Mouse (Mus musculus) cerebellum, postnatal 36 days (tissue): ENCODE measurements around the gene Ykt6.

Experiments used
- DNase-seq, 2 experiments: peaks; one replicate each; pipeline ENCODE4 v3.0.0; 2021 to 2022; ENCODE audit warnings: mixed read lengths in 2 of 2

Ykt6 gene

DNA sequence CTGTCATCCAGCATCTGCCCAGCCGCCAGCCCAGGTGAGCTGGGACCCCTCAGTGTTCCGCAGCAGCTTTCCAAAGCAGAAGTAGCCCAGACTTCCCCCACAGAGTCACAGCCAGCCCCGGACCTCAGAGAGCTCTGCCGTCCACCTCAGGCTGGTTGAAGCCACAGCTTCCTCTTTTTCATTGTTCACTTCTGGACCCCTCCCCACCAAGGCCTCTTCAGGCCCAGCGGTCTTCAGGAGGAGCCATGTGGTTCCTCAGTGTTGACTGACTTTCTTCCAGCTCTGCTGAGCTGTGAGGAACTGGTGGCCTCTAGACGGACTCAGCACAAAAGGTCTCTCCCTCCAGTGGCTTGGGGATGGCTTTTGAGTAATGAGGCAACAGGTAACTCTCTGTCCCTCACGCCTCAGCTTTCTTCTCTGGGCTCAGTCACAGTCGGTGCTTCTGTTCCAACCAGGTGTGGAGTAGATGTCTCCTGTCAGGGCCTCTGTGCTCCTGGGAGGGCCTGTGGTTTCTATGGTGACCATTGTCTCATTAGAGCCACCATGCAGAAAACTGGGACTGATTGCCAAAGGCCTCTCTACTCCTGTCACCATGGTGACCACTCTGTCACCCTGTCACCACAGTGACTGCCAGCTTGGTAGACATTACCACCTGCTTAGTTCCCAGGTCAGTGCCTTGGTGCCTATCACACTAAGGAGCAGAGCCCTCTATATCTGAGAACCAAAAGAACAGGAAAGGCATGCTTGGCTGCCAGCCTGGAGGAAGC, 5.7 kb upstream of the Ykt6 start, which contains the start of gene Gck:
Gck (minus strand) TSS at position 496 of the 767 bp plus-strand sequence.
- DNase-seq, result no peak

DNA sequence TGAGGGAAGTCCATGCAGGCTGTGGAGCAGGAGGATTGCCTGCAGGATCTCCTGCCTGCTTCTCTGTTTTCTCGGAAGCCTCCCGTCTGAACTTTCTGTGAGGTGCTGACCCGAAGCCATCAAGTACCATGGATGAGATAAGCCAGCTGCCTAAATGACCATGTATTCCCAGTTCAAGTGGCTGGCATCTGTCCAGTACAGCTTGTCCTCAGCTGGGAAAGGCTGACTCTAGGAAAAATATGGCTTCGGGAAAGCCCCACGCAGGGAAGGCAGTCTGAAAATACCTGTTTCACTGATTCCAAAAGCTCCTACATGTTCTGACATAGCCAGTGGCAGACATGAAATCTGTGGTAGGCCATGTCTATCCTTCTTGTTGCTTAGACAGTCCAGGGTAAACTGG, 3.0 kb upstream of the Ykt6 start:
- DNase-seq, result no peak

DNA sequence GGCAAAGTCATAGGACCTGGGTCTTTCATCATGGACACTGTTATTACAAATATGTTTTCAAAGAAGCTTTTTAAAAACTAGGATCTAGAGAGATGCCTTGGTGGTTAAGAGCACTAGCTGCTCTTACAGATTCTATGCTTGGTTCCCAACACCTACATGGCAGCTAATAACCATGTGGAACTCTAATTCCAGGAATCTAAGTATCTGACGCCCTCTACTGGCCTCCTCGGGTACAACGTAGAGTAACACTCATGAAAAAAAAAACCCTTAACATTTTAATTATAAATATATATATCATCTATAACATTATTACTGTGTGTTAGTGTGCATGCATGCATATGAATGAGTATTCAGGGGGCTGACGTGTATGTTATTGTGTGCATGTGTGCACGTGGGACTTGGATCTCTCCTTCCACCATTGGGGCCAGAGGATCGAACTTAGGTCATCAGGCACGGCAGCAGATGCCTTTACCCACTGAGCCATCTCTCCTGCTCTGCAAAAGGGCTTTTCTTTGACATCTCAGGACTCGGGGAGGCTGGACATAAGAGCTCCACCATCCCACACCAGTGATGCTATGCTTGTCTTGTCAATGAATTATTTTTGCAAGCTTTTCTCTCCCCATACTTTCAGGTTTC, 2.2 kb upstream of the Ykt6 start:
- peak; percentile 42 to 60 for DNase-seq

DNA sequence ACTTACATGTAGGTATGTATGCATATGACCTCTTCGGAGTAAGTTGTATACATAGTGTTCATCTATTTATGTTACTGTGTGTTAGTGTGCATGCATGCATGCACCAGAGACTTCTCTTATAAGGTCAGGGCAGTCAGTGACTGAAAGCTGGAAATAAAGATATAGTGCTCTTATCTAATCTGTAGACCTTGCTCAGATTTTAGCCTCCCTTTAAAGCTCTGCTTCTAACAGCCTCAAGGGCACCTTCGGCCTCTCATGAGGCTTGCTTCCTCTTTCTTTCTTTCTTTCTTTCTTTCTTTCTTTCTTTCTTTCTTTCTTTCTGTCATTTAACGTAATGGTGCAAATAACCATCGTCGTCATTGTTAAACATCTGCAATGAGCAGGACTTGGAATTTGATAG, 1.1 kb upstream of the Ykt6 start:
- DNase-seq, result no peak

DNA sequence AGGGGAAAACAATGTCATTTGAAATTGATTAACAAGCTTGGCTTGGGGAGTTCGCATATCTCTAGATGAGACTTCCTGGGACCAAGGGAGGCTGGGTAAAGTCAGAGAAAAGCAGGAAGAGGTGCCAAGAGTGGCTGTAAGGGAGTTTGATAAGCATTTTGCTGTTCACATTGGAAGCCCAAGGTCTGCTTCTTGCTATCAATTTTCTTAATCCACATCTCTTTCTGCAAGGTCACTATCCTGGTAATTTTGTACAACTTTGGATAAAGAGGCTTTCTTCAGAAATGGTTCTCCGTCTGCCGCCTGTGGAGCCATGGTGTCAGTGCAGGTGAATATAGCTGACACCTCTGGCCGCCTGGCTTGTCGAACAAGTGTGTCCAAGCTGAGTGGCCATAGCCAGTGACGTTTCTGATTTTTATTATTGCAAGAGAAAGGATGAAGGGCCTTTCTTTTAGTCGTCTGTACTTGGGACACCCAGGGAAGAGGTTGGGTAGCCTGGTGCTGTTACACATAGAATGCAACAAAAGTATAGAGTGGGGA, 458 bp upstream of the Ykt6 start:
- peak in 1 of 2 experiments; percentile 52 for DNase-seq

DNA sequence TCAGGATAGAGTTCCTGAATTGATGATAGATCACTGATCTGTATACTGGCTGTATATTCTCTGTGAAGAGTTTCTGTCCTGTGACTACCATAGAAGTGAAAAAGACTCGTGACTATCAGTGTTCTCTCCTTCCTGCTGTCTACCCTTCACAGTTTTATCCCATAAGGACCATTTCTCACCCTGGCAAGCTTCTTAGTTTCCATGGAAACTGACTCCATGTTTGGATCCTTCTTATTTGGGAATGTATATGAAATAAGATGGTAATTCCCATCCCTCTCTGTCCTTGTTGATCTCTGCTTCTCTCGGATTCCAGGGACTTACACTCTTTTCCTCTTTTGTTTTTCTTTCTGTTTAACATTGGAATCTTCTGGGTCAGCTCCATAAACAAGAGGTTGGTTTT, 4.6 kb downstream of the Ykt6 start:
- DNase-seq, result no peak

DNA sequence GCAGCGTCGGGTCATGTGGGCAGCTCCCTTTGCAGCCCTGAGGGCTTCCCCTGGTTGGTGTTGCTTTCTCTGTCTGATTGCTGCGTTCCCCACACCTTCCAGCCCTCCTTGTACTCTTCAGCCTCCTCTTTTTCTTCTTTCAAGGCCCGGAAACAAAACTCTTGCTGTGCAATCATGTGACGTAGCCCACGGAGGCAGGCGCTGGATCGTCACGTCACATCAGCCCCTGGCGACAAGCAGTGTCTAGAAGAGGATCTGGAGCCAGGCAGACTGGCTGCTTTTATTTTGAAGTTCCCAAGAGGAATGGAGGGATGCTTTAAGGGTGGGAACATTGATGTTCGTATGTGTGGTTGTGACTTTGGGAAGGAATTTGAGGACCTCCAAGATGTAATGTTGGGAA, 10.4 kb downstream of the Ykt6 start:
- peak; percentile 3 to 10 for DNase-seq

DNA sequence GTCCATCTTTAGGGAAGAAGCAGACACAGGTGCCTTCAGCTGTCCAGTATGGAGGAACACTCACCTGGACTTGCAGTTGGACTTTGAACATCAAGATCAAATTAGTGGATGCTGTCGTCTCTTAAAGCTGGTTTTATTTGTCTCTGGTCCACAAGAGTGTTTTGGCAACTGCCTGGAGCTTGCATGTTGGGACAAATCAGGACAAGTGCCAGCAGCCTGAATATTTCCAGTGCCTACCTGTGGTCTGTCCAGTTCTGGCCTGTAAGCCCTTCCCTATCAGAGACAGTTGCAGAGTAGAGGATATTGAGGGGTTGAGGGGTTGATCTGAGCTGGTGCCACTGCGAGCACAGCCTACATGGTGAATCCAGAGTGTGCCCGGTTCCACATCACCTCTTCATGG, 11.3 kb downstream of the Ykt6 start:
- DNase-seq, result peak; percentile 9 to 32

DNA sequence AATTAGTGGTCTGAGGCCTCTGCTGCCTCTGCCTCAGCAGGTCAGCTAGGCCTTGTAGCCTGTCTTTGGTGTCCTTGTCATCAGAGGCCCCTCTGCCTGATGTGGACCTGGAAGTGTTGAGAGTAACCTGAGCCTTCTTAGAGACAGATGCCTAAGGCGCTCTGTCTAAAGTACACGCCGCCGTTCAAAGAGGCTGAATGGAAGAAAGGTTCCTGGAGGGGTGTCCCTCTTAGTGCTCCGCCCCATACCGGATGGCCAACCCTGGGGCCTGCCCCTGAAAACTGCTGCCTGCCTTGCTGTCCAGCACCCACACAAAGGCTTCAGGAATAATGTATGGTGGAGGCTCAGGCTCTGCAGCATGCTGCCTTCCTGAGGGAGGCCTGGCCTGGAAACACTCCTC, 12.7 kb downstream of the Ykt6 start:
- DNase-seq, result peak in 1 of 2 experiments; percentile 9

DNA sequence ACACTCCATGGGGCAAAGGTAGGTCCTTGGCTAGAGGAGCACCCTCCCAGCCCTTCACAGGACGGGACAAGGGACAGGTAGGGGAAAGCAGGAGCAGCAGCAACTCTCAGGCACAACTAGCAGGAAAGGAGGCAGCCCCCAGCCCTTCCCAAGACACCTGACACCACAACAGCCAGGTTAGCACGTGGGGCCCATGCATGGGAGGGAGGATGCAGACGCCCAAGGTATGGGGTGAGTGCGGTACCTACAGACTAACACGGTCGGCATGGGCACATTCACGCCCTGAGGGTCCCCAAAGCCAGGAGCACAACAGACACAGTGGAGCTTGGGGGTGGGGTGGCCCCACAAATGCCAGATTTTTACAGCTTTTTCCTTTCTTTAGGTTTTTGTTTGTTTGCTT, 15.7 kb downstream of the Ykt6 start:
- DNase-seq, result no peak

DNA sequence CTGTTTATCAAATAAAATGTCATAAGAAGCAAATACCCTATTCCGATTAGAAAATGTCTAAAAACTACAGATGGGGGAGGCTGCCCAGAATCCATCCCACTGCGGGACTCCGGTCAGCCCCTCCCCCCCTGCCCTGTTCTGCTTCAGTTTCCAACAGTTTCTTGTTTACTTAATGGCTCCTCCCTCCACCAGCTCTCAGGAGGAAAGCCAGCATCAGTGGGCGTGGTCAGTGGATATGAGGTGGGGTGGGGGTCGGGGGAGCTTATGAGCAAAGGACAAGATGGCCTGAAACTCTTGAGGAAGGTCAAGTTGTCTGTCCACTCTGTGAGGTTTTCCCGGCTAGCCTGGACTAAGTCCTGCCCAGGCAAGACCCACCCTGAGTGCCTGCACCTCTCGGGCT, 17.7 kb downstream of the Ykt6 start:
- no peak for DNase-seq

DNA sequence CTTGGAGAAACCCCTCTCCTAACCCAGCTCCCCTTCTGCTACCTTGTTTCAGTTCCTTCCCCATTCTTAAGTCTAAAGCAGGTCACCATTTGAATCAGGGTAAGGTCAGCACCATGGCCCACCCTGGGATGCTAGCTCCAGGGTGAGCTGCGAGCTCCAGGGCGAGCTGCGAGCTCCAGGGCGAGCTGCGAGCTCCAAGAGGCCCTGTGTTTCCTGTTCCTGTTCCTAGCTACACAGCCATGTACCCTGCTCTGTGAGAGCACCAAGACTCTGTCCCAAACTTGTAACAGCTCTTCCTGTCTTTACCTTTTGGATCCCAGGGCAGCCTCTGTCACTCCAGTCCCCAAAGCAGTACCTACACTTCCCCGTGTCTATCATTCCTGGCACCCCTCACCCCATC, 18.6 kb downstream of the Ykt6 start:
- no peak for DNase-seq

DNA sequence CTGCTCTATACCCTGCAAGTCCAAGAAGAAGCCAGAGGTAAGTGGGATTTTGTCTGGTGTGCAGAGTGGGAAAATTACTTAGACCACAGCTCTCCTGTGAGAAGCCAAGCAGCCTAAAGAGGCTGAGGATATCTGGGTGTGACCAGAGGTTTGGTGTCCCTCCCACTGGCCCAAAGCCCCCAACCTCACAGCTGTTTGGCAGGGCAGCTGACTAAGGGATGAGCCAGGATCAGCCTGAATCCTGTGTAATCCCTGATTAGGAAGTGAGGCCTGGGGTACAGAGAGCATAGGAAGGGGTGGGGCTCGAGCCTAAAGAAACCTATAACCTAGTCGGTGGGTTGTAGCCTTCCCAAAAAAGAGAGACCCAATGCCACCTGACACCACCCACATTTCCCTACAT, 19.6 kb downstream of the Ykt6 start:
- DNase-seq, result no peak

DNA sequence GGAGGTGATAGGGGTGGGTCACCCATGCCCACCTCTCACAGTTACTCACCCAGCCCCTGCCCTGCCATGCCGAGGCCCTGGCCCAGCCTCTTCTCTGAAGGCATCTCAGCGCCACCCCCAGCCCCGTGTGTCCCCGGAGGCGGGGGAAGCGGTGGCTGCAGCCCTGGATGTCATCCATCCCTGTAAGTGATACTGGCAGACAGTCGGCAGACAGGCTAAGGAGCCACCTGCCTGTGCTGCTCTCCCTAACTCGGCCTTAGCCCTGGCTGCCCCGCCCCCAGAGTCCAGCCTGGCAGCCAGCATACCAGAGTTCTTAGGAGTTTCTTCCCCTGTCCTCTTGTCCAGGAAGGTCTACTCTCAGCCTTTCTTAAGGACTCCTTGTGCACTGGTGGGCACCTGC, 20.6 kb downstream of the Ykt6 start:
- DNase-seq, result peak in 1 of 2 experiments; percentile 57

DNA sequence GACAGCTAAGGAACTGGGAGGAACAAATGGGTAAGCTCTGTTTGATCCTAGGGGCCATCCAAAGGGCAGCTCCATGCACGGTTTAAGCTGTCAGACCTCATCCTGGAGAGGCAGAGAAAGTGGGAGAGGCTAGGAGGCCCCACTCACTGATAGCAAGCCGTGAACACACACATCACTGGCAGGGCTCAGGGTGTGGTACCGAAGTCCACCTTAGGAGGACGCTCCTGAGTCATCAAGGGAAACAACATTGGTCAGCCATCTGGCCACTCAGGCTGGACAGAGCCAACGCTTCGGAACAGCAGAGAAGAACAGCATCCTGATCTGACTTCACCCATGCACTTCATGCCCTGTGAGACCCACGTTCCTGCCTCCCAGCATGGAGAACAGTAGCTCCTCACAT, 23.6 kb downstream of the Ykt6 start:
- DNase-seq, result no peak

DNA sequence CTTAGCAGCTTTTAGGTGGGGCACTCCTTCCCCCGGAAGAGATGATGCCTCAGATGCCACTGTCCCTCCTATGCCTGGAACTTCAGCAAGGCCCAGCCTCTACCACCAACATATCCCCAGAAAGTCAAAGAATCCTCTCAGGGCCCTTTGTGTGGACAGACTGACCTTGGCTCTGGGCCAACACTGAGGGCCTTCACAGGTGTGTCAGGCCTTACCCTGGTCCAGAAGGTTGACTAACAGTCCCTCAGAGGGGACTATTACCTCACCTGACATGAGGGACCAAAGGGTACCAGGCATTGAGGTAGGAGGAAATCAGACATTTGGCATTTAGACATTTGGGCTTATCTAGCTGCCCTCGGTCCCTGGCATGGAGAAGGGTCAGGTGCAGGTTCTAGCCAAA, 24.6 kb downstream of the Ykt6 start:
- no peak for DNase-seq

DNA sequence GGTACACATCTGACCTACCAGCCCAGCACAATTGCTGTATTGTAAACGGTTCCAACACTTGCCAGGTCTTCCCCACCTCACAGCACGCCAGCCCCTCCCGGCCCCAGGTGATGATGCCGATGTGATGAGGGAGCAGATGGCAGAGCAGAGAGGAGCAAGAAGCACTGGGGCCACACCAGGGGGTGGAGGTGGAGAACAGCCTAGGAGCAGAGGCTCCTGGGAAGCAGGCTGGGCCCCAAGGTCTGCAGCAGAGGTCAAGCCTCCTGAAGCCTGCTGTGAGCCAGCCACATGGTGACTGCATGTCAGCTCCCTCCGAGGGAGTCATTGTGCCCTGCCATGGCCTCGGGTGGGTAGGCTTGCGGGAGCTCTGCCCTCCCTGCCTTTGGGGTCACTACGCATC, 25.1 kb downstream of the Ykt6 start:
- DNase-seq, result peak in 1 of 2 experiments; percentile 42

DNA sequence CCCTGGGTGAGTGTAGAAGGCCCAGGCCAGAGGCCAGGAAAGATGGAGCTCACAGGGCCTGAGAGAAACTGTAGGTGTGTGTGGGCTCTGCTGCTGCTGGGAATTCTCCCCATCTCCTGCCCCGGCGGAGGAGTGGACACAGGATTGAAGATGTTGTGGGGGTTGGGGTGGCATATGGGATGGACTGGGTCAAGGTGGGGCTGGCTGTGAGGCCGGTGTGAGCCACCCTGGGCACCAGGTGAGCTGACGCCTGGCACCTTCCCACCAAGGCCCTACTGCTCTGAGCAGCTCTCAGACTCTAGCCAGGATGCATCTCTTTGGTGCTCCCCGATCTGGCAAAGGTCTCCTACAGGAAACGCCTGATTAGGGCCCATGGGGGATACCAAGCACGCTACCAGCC, 25.8 kb downstream of the Ykt6 start:
- DNase-seq, result no peak

DNA sequence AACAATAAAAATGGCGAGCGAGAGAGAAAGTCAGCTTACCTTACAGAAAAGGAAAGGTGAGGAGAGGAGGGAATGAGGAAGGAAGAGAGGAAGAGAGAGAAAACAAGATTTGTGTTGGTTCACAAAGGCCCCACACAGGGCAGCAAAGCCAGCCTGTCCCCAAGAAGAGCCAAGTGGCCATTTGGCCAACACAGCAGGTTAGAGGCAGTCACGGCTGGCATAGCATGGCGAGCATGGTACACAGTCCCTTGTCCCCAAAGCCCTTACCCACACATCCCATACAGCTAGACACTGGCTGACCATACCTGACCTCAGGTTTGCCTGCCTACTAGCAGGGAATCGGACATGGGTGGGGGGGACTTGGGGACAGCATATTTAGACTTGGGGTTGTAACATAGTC, 28.1 kb downstream of the Ykt6 start:
- DNase-seq, result peak; percentile 74 to 76

DNA sequence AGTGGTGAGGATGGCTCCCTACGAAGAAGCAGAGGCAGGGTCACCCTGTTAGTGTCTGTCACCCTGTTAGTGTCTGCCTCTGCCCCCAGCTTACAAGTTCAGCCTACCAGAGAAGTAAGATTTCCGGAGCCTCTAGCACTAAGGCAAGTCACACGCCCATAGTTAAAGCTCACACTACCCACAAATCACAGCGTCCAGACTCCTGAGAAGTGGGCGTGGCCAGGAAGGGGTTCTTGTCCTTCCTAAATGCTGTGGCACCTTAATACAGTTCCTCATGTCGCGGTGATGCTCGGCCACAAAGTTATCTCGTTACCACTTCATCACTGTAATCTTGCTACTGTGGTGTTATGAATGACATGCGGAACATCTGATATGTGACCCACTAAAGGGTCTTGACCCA, 32.6 kb downstream of the Ykt6 start:
- no peak for DNase-seq

DNA sequence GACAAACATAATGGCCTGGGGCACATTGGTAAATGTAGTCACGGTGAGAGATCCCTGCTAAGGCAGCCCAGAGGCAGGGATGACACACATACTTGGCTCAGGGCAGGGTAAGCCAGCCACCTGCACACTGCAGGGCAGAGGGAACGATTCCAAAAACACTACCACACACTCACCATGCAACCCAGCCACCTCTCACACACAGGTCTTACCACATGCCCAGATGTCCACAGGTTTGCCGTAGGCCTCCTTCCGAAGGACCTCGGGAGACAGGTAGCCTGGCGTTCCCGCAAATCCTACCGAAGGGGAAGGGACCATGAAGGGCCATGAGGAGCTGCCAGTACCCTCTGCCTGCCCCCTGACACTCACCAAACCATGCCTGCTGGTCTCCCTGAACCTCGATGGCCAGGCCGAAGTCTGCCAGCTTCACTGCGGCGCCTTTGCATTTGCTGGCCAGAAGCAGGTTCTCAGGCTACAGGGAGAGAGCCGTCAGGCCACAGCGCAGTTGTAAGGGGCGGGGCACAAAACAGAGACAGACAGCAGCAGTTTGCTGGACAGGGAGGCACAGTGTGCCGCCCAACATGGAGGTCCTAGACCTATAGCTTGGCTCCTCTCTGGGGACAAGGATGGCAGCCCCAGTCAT, 34.6 kb downstream of the Ykt6 start:
- no peak for DNase-seq

DNA sequence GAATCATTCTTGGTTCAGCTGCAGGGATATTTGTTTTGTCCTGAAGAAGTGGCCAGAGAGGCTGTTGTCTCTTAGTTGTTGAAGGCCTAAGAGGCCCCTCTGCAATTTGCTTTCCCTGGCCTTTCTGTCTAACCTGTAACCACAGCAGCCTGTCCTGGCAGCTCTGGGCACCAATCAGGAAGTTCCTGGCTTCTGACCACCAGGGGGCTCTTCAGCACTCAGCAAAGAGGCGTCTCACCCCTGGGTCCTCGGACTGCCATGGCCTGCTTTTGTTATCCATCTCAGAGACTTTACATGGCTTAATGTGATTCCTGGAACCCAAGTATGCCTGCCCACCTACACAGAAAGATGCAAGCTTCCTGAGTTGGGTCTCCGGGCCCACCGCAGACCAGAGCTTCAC, 35.4 kb downstream of the Ykt6 start:
- peak; percentile 59 to 61 for DNase-seq

DNA sequence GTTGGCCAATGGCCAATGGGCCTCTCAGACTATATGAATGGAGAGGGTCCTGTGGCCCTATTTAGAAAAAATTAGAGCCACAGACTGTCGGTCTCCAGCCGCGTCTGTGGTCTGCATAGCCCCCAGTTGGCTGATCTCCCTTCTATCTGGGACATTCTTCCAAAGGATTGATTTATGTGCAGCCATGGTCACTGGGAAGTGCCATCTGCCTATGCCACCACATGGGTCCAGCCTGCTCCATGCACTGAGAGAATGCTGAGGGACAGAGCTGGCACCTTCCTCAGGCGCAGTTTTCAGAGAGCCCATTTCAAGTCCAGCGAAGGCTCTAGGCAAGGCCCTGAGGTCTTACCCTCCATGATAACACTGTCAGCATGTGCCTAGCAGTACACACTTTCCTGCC, 38.7 kb downstream of the Ykt6 start:
- DNase-seq, result peak; percentile 70 to 72

DNA sequence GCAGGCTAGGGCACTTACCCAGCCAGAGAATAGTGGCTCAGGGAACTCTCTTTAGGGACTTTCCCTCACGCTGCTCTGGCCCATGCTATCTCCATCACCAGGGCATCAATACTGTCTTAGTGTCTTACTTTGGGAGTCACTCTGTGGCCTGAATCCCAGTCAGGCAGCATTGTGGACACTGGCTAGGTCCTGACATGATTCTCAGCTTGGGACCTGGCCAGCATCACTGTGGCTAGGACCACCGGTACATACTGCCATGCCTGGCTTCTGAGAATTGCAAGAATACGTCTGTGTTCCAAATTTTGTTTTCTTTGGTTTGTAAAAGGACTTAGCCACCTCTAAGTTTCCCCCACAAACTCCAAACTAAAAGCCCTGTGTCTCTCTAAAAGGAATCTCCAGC, 39.4 kb downstream of the Ykt6 start:
- DNase-seq, result no peak
